In genomic region chr4:101305126-101305525, GRCm38 (mm10) we compare ENCODE assay signal across 22 mouse cellular contexts. TPM values are rescaled to one million over a fixed set of nuclear protein-coding genes. Genes with fewer than 3 reads are reported as not detected.
A peak's percentile ranks its signal among the peaks of the same experiment; 100 is the strongest.
DNase-seq lines count a peak whose midpoint lies in the region; ATAC-seq and TF ChIP-seq lines count a peak whose summit lies in the region.
"Had no signal": no experiment of that assay in that cellular context is flagged by ENCODE, and none has a peak within 500 bp of the region (broad histone marks: within the 10 kb centered on the region; RNA-seq: fewer than 3 reads in every experiment).

No protein-coding gene starts in this region.

- no peak for TF ChIP-seq CTCF in liver, postnatal 0 days (IDR thresholded peaks at IDR 0.05; ENCODE audit: low read depth)

- no peak overlapping the region for H3K9ac ChIP-seq in heart, embryonic 13.5 days
- no peak overlapping the region for H3K9ac ChIP-seq in liver, postnatal 0 days (replicated peaks)
- no peak overlapping the region for H3K9ac ChIP-seq in liver, embryonic 11.5 days (ENCODE audit: low read depth, low read length)
- H3K9ac ChIP-seq: hindbrain, embryonic 14.5 days; midbrain, embryonic 12.5 days had no signal

- no peak for TF ChIP-seq EP300 in liver, postnatal 0 days (IDR thresholded peaks at IDR 0.05; ENCODE audit: low read depth)

- H3K4me3 ChIP-seq in heart, embryonic 13.5 days: no peak overlapping the region
- no peak overlapping the region for H3K4me3 ChIP-seq in liver, postnatal 0 days (ENCODE audit: low read depth, low read length)
- no peak overlapping the region for H3K4me3 ChIP-seq in liver, embryonic 11.5 days (ENCODE audit: low read depth, low read length)
- H3K4me3 ChIP-seq: embryonic facial prominence, embryonic 10.5 days; forebrain, embryonic 10.5 days; left cerebral cortex, adult 2 months; midbrain, embryonic 12.5 days had no signal

- 62% methylated on average over 9 of the region's 9 CpGs for WGBS in heart, embryonic 13.5 days
- 70% methylated on average over 9 of the region's 9 CpGs for WGBS in liver, postnatal 0 days (ENCODE audit: insufficient replicate concordance)
- 68% methylated on average over 9 of the region's 9 CpGs for WGBS in liver, embryonic 11.5 days

- H3K27me3 ChIP-seq in heart, embryonic 13.5 days (replicated peaks): peaks cover 2% of the 10 kb centered on the region; the same call in 1 of the 2 replicates
- H3K27me3 ChIP-seq in liver, postnatal 0 days (ENCODE audit: insufficient read depth, low read length): no peaks in the 10 kb centered on the region
- no peaks in the 10 kb centered on the region for H3K27me3 ChIP-seq in liver, embryonic 11.5 days (replicated peaks; ENCODE audit: control insufficient read depth, insufficient read depth, low read length)

- no peak overlapping the region for H3K27ac ChIP-seq in heart, embryonic 13.5 days (replicated peaks)
- H3K27ac ChIP-seq in liver, postnatal 0 days (ENCODE audit: low read depth): no peak overlapping the region
- no peak overlapping the region for H3K27ac ChIP-seq in liver, embryonic 11.5 days (ENCODE audit: low read depth, low read length)
- H3K27ac ChIP-seq: embryonic facial prominence, embryonic 10.5 days; forebrain, embryonic 10.5 days; hindbrain, embryonic 14.5 days; left cerebral cortex, adult 2 months; midbrain, embryonic 12.5 days had no signal

- H3K4me2 ChIP-seq in heart, embryonic 13.5 days: peak overlapping the region; percentile 10; the same call in 1 of the 2 replicates
- no peak overlapping the region for H3K4me2 ChIP-seq in liver, postnatal 0 days (ENCODE audit: low read depth, low read length)
- H3K4me2 ChIP-seq in liver, embryonic 11.5 days: no peak overlapping the region
- H3K4me2 ChIP-seq: hindbrain, embryonic 14.5 days; midbrain, embryonic 12.5 days had no signal

- ATAC-seq in heart, embryonic 13.5 days (ENCODE audit: extremely low read depth, insufficient number of reproducible peaks, low FRiP score, low TSS enrichment): no peak
- ATAC-seq in liver, postnatal 0 days: peak; percentile 70; the same call in 1 of the 2 replicates
- ATAC-seq in liver, embryonic 11.5 days (replicated peaks; ENCODE audit: low FRiP score): no peak
- ATAC-seq: forebrain, embryonic 16.5 days; inflammation-experienced regulatory T-cells, adult 6 months had no signal

- H3K4me1 ChIP-seq in heart, embryonic 13.5 days: peaks cover 22% of the 10 kb centered on the region
- H3K4me1 ChIP-seq in liver, postnatal 0 days (ENCODE audit: insufficient read depth): peaks cover 6% of the 10 kb centered on the region; the same call in 1 of the 2 replicates
- H3K4me1 ChIP-seq in liver, embryonic 11.5 days (replicated peaks; ENCODE audit: control insufficient read depth, insufficient read depth, low read length): no peaks in the 10 kb centered on the region
- H3K4me1 ChIP-seq: midbrain, embryonic 12.5 days had no signal

- DNase-seq in adrenal gland, adult 2 months: peak; percentile 25
- no peak for DNase-seq in adrenal gland, adult 18-20 months (ENCODE audit: low spot score in 2 of 2)
- no peak for DNase-seq in heart, adult 8-10 months (ENCODE audit: low spot score)
- no peak for DNase-seq in liver, postnatal 0 days
- DNase-seq in liver, embryonic 11.5 days (ENCODE audit: low spot score): no peak
- peak; percentile 45 for DNase-seq in fat pad, adult 2 months (ENCODE audit: extremely low read depth, low read depth, low spot score)
- DNase-seq: cerebellum, adult 11-12 months; cerebellum, postnatal 10 days; gastrocnemius, postnatal 36 days; kidney, adult 18-20 months; kidney, postnatal 4 days; lung, postnatal 14 days; right cerebral cortex, postnatal 4 days; thymus, postnatal 25 days had no signal

- no peaks in the 10 kb centered on the region for H3K36me3 ChIP-seq in heart, embryonic 13.5 days
- no peaks in the 10 kb centered on the region for H3K36me3 ChIP-seq in liver, postnatal 0 days (replicated peaks; ENCODE audit: insufficient read depth, low read length)
- no peaks in the 10 kb centered on the region for H3K36me3 ChIP-seq in liver, embryonic 11.5 days (ENCODE audit: control insufficient read depth, insufficient read depth, low read length)
- H3K36me3 ChIP-seq: embryonic facial prominence, embryonic 10.5 days; forebrain, embryonic 10.5 days; midbrain, embryonic 12.5 days had no signal

- no peaks in the 10 kb centered on the region for H3K9me3 ChIP-seq in heart, embryonic 13.5 days
- no peaks in the 10 kb centered on the region for H3K9me3 ChIP-seq in liver, postnatal 0 days (ENCODE audit: low read length)
- no peaks in the 10 kb centered on the region for H3K9me3 ChIP-seq in liver, embryonic 11.5 days (ENCODE audit: control insufficient read depth, low read length)
- H3K9me3 ChIP-seq: embryonic facial prominence, embryonic 10.5 days; forebrain, embryonic 10.5 days; midbrain, embryonic 12.5 days had no signal

RNA-seq across cellular contexts. Expression of gene Jak1, which starts 40.0 kb away (rescaled TPM):
- total RNA-seq in adrenal gland, adult 2 months (2021): 100 to 1,000 TPM; 116 to 157 TPM
- 78.1 and 118 TPM in 2 replicates for polyA plus RNA-seq in adrenal gland, adult 2 months (2012; rRNA removed)
- total RNA-seq in adrenal gland, adult 18-20 months (2021): 100 to 1,000 TPM; 111 to 141 TPM
- polyA plus RNA-seq in heart, embryonic 13.5 days (2015; fragmentation: Nextera tagmentation; extraction: Ambion mirVana): 51.5 and 53.6 TPM in 2 replicates
- total RNA-seq in heart, adult 8-10 months (2022): 100 to 1,000 TPM in 1 of 4 experiments, 10 to 100 TPM in 3; 80.9 to 106 (median 90.0) TPM
- polyA plus RNA-seq in liver, postnatal 0 days (2015; fragmentation: Nextera tagmentation; extraction: Ambion mirVana): 33.9 and 51.2 TPM in 2 replicates
- polyA plus RNA-seq in liver, embryonic 11.5 days (2014; fragmentation: Nextera tagmentation; extraction: Ambion mirVana): 80.0 and 83.0 TPM in 2 replicates

Comparison
In these comparisons a context has a peak if more than half of its experiments do, and no peak if none do; other contexts are left out.
1. DNase-seq: peak in adrenal gland, adult 2 months (single experiment) and fat pad, adult 2 months (single experiment); none in adrenal gland, adult 18-20 months (0 of 2), heart, adult 8-10 months (single experiment), liver, postnatal 0 days (single experiment) and liver, embryonic 11.5 days (single experiment).